Mouse (Mus musculus) frontal cortex, adult (tissue): ENCODE data around the gene Hist1h4n.
A peak's percentile ranks its signal among the peaks of the same experiment; 100 is the strongest.
"Not testable (repeated sequence)": the region's sequence is repeated elsewhere in the genome, so short reads cannot be mapped to it uniquely, and the experiment has no call there.

Experiments used
- ATAC-seq: cut with Nextera tagmentation; 2 replicates; pipeline ENCODE4 v1.9.2; 2017; ENCODE audit warnings: mild to moderate bottlenecking, moderate library complexity, mixed read lengths; ENCODE audit not compliant: low TSS enrichment

The Hist1h4n gene

DNA sequence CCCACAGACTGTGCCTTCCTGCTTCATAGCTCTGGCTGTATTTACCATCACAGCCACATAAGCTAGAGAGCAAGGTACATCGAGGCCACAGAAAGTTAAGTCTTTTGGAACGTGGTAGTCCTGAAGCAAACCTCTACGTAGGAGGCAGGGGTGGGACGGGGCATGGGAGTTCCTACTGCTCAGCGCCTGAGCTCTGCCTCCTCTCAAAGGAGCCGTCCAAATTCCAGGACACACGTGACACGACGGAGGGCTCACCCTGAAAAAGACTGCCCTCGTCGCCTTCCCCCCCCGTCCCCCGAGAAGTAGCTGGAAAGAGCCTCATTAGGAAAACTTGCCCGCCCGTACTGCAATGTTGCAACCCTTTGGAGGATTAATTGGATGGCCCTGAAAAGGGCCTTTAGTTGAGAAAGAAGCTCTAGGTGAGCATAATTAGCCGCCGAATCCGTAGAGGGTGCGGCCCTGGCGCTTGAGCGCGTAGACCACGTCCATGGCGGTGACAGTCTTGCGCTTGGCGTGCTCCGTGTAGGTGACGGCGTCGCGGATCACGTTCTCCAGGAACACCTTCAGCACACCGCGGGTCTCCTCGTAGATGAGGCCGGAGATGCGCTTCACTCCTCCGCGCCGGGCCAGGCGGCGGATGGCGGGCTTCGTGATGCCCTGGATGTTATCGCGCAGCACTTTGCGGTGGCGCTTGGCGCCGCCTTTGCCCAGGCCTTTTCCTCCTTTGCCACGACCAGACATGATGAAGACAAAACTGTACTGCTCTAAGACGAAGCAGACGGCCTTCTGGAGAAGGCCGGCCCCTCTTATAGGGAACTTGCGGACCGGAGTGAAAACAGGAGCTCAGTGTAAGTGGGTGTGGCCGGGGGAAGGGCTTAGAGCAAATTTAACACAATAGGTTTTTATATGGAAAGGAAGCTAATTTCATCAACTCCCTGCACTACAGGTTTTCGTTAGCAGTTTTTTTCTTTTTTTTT is at the start of gene Hist1h4n:
TSS of gene Hist1h4n (minus strand) at position 779 of the 977 bp plus-strand sequence.
- ATAC-seq, result peak; percentile 79

DNA sequence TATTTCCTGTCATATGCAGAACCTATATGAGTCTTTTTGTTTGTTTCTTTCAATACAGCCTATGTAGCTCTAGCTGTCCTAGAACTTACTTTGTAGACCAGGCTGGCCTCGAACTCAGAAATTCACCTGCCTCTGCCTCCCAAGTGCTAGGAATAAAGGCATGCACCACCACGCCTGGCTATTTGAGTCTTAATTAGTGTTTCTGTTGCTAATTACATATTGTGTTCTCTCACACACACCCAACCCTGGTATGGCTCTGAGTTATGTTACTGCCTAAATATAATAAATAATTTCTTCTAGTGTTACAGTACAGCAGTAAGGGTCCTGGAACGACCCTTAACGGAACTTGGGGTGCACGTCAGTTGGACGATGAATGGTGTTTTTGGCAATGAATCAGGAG is 48.7 kb upstream of the Hist1h4n start:
- no peak for ATAC-seq

DNA sequence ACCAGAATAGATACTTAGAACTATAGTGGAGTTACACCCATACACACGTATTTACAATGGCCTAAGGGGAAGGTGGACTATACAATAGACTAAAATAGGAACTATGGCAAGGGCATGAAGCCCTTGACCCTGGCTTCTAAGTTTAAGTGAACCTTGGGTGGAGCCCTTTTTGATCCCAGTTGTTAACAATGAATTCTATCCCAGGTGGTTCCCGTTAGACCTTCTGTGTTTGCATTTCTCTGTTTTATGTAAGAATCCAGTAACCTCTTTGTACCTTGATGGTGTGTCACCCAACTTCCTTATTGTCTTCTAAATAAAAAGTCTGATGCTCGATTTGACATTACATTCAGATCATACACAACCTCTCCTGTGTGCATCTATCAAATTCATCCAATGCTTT is 33.5 kb upstream of the Hist1h4n start:
- not testable (repeated sequence) for ATAC-seq

DNA sequence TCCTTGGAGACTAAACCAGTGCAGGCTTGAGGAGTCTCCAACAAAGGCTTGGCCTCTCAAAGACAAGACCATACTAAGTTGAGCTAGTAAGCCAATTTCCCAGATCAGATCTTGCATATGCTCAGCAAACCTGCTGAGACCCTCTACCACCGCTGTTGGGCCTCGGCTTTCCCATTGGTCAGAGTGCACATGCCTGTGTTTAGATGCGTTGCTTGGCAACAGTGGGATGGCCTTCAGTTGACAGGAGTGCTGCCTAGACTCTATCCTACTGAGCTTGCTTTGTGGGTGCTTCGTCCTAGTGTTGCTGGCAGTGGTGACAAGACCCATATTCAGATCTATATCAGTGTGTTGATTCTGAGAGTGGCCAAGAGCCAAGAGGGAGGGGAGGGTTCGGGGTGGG is 29.6 kb upstream of the Hist1h4n start:
- no peak for ATAC-seq

DNA sequence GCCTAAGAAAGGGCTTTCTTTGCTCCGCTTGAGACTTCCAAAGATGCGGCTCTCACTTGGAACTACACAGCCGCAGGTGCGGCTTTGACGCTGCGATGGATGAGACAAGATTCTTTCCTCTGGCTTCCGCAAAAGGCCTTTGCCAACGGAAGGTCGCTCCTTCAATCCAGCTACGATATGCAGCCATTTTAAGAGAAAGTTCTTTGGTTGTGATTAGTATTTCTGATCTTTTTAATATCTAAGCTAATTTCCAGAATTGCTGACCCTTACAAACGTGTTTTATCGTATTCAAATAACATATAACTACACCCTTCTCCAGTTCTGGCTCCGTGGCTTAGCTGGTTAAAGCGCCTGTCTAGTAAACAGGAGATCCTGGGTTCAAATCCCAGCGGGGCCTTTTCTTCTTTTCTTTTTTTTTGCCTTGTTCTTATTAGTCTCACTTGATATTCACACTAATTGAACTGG is 23.7 kb upstream of the Hist1h4n start:
- peak; percentile 88 for ATAC-seq

DNA sequence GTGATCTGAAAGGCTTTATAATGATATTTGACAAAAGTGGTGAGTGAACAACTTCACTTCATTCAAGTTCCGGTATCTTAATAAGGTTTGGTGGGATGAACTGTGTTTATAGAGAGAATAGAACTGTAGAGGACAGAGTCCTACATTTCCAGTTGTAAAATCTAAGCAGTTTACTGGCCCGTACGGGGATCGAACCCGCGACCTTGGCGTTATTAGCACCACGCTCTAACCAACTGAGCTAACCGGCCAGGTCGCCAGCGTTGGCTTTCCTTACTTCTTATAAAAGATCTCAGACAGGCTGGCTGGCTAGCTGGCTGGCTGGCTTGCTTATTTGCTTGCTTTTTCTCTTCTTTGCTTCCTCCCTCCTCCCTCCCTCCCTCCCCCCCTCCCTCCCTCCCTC is 23.1 kb upstream of the Hist1h4n start:
- ATAC-seq, result peak; percentile 74; the same call in 1 of the 2 replicates

DNA sequence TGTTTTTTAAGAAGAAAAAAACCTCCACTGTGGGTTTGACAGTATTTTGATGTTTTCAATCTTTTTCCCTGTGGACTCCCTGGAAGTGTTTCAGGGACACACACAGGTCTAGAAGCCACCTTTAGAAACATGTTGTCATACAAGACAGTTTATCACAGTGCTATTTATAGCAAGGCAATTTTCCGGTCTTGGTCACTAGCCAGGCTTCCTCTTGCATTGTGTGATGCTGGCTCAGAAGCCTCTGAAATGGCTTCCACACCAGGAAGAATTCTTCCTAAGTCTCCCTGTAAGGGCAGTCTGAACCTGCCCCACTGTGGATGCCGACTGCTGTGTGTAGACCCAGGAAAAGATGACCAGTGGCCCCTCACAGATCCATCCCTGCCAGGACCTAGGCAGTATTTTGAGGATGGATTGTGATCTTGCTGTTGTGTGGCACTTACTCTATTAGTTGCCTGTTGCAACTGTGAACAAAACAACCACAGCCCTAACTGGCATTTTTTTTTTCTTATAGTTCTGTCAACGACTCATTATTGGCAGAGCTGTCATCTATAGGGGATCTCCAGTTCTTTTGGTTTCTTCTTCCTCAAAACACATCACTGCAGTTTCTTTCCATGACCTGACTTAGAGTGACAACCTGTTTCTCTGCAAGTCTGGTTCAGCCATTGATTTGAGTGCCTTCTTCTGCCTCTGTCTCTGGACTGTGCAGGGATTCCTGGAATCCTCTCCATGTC is 20.4 kb upstream of the Hist1h4n start:
- ATAC-seq, result no peak

DNA sequence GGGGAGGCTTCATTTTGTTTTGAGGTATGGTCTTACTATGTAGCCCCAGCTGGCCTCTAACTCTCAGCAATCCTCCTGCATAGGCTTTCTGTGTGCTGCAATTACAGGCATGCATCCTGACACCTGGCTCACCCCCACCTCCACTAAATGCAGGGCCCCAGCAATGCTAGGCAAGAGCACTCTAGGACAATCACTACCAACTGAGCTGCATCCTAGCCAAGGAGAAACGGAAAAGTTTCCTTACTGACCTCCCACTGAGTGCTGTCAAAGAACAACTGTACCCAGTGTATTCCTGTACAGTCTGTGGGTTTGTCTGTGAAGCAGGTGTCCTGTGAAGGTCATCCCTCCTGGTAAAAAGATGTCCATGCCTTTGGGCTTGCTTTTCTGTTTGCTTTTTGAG is 18.7 kb upstream of the Hist1h4n start:
- ATAC-seq, result not testable (repeated sequence)

DNA sequence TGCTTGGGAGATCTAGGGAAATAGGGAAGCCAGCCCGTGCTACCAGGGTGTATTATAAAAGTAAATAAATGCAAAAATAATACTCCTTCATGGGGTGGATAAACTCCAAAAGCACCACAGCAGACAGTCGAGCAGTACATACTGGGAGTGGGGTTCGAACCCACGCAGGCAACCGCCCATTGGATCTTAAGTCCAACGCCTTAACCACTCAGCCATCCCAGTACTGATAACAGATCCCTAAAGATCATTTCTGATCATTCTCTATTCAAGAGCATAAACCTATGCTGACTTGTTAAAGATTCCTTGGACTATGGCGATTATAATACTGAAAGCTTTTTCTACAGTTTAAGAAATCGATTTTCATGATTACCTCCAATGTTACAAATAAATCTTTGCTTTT is 15.9 kb upstream of the Hist1h4n start:
- ATAC-seq, result no peak

DNA sequence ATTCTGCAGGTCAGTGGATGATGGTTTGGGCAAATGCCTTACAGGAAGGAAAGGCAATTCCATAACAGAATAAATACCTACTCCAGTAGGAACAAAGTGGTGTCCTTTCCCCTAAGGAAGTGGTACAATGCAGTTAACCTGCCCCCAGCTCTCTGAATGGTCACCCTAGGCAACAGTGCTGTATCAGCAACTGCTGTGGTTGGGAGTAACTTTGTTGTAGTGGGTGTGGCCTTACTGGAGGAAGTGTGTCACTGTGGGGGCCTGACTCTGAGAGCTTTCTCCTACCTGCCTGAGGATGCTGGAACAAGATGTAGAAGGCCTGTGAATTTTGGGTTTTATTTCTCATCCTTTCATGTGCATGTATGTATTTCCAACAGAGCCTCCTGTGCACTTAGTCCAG is 14.4 kb upstream of the Hist1h4n start:
- ATAC-seq, result not testable (repeated sequence)

DNA sequence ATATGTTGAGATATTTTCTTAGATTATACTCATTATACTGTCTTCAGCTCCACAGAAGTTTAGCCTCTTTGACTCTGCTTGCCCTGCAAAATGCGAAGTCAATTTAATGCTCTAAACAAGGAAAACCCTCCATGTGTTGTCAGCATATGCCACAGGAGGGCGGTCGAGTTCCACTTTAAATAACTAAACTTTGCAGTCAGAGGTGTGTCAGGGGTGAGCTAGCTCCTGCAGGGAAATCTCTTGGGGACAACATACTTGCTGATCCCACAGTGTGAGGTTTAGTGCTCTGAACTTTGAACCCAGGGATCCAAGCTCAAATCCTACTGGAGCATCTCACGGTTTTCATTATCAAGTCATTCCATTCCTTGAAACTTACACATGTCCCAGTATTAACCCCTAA is 8.5 kb upstream of the Hist1h4n start:
- peak; percentile 85 for ATAC-seq

DNA sequence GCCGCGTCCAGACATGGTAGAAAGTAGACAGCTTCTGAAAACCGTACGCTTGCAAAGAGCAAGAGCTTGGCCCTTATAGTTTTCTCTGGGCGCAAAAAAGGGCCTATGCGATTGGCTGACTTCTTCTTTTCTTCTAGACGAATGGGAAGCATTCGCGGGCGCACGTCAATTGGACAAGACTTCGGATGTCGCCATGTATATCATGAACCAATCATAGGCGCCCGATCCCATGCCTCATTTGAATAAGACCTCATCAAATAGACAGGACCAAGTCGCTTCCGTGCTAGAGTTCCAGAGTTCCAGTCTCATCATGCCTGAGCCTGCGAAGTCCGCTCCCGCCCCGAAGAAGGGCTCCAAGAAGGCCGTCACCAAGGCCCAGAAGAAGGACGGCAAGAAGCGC is 1.5 kb upstream of the Hist1h4n start, which contains the start of the genes Hist1h2ap and Hist1h2br:
TSS of gene Hist1h2ap (minus strand) at position 47 of the 400 bp plus-strand sequence.
TSS of gene Hist1h2br (plus strand) at position 283 of the 400 bp plus-strand sequence.
- ATAC-seq, result peak; percentile 99

DNA sequence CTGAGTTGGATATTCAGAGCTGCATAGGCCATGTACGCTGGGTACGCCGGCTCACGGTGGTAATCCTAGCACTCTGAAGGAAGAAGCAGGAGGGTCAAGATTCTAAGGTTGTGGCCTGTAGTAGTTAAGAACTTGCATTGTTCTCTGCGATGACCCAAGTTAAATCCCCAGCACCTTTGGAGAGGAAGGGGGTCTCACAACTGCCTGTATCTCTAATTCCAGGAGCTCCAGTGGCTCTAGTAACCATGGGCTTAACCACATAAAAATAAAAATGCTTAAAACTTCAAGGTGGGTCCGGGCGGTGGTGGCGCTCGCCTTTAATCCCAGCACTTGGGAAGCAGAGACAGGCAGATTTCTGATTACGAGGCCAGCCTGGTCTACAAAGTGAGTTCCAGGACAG is 1.7 kb downstream of the Hist1h4n start:
- ATAC-seq, result no peak

DNA sequence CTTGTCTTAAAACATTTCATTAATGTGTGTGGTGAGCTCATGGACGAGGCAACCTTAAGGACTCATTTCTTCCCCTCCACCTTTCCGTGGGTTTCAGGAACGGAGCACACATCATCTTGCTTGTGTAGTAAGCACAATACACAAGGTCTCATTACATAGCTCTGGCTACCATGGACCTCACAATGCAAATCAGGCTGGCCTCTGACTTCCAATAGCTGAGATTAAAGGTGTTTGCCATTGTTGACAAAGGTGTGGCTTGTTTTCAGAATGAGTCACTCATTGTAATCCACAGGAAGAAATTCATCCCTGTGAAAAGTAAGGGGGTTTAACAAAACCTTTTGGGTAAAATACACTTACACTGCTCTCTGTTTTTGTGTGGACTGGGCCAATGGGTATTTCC is 3.5 kb downstream of the Hist1h4n start:
- no peak for ATAC-seq

DNA sequence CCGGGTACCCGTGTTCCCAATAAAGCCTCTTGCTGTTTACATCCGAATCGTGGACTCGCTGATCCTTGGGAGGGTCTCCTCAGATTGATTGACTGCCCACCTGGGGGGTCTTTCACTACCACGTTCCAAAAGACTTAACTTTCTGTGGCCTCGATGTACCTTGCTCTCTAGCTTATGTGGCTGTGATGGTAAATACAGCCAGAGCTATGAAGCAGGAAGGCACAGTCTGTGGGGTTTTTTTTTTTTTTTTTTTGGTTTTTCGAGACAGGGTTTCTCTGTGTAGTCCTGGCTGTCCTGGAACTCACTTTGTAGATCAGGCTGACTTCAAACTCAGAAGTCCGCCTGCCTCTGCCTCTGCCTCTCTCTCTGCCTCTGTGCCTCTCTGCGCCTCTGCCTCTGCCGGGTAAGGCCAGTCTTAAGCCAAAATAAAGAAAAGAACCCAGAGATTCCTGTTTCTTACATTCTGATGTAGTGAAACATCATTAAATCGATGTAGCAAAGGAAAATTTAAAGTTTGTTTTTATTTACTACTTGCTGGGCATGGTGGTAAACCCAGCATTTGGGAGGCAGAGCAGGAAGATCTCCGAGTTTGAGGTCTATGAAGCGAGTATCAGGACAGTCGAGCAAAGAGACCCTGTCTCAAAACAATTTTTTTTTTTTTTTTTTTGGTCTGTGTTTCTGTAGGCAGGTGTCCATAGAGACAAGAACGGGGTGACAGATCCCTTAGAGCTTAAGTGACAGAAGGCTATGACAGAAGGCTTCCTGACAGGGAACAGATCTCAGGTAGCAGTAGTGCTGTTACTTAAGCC is 11.7 kb downstream of the Hist1h4n start:
- not testable (repeated sequence) for ATAC-seq

DNA sequence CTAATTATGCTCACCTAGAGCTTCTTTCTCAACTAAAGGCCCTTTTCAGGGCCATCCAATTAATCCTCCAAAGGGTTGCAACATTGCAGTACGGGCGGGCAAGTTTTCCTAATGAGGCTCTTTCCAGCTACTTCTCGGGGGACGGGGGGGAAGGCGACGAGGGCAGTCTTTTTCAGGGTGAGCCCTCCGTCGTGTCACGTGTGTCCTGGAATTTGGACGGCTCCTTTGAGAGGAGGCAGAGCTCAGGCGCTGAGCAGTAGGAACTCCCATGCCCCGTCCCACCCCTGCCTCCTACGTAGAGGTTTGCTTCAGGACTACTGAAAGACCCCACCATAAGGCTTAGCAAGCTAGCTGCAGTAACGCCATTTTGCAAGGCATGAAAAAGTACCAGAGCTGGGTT is 19.9 kb downstream of the Hist1h4n start:
- peak; percentile 47 for ATAC-seq

DNA sequence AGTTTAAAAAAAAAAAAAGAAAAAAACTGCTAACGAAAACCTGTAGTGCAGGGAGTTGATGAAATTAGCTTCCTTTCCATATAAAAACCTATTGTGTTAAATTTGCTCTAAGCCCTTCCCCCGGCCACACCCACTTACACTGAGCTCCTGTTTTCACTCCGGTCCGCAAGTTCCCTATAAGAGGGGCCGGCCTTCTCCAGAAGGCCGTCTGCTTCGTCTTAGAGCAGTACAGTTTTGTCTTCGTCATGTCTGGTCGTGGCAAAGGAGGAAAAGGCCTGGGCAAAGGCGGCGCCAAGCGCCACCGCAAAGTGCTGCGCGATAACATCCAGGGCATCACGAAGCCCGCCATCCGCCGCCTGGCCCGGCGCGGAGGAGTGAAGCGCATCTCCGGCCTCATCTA is 20.5 kb downstream of the Hist1h4n start, which contains the start of gene Hist1h4m:
TSS of gene Hist1h4m (plus strand) at position 208 of the 400 bp plus-strand sequence.
- peak; percentile 71 for ATAC-seq

DNA sequence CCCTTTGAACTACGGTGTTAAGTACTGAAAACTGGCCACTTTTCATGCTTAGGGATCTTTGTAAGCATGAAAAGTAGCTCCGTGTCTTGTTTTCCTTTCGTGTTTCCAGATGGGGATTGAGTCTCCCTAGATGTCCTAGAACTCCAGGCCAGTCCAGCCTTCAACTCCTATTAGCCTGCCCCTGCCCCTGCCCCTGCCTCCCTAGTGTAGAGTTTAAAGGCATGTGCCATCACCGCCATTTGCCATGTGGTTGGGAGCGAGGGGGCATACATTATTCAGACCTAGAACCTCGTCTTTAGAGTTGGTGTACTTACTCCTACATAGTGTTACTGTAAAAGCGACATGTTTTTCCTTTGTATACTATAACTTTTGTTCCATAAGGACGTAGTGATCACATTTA is 20.9 kb downstream of the Hist1h4n start:
- ATAC-seq, result peak; percentile 29

DNA sequence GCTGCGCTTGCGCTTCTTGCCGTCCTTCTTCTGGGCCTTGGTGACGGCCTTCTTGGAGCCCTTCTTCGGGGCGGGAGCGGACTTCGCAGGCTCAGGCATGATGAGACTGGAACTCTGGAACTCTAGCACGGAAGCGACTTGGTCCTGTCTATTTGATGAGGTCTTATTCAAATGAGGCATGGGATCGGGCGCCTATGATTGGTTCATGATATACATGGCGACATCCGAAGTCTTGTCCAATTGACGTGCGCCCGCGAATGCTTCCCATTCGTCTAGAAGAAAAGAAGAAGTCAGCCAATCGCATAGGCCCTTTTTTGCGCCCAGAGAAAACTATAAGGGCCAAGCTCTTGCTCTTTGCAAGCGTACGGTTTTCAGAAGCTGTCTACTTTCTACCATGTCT is 21.9 kb downstream of the Hist1h4n start, which contains the start of the genes Hist1h2bq and Hist1h2ao:
TSS of gene Hist1h2bq (minus strand) at position 125 of the 400 bp plus-strand sequence.
TSS of gene Hist1h2ao (plus strand) at position 393 of the 400 bp plus-strand sequence.
- ATAC-seq, result peak; percentile 99

DNA sequence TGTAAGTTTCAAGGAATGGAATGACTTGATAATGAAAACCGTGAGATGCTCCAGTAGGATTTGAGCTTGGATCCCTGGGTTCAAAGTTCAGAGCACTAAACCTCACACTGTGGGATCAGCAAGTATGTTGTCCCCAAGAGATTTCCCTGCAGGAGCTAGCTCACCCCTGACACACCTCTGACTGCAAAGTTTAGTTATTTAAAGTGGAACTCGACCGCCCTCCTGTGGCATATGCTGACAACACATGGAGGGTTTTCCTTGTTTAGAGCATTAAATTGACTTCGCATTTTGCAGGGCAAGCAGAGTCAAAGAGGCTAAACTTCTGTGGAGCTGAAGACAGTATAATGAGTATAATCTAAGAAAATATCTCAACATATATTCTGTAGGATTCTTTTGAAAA is 28.9 kb downstream of the Hist1h4n start:
- peak; percentile 85 for ATAC-seq

DNA sequence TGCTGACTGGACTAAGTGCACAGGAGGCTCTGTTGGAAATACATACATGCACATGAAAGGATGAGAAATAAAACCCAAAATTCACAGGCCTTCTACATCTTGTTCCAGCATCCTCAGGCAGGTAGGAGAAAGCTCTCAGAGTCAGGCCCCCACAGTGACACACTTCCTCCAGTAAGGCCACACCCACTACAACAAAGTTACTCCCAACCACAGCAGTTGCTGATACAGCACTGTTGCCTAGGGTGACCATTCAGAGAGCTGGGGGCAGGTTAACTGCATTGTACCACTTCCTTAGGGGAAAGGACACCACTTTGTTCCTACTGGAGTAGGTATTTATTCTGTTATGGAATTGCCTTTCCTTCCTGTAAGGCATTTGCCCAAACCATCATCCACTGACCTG is 34.8 kb downstream of the Hist1h4n start:
- not testable (repeated sequence) for ATAC-seq
